Mouse (Mus musculus): ENCODE results near the gene Arid5a. TPM values are rescaled to one million over a fixed set of nuclear protein-coding genes. Genes with fewer than 3 reads are reported as not detected.
A peak's percentile ranks its signal among the peaks of the same experiment; 100 is the strongest.

Arid5a gene
- polyA plus RNA-seq, 1 experiment from 2014 or later, result 6.7 TPM

DNA sequence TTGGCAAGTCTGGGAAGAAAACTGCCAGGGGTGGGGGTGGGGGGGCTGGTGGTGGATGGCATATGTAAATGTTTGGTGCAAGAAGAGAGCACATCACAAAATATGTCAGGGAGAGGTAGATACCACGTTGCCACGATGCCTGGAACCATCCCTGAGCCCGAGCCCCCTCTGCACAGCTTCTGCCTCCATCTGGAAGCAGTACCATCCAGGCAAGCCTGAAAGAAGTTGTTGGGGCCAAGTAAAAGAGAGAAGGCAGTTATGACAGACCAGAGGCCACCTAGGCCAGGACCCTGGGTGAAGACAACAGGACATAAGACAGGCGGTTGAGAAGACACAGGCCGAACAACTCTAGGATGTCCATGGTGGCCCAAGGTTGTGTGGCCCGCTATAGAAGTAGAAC, 7.0 kb upstream of the Arid5a start:
- H3K9me3 ChIP-seq (ENCODE audit: control insufficient read depth, low read length), result no peaks in the 10 kb centered on the region
- H3K4me3 ChIP-seq (ENCODE audit: low read length), result no peak overlapping the region
- no peak overlapping the region for H3K27ac ChIP-seq (ENCODE audit: low read depth, low read length)
- H3K9ac ChIP-seq (ENCODE audit: low read depth, low read length), result no peak overlapping the region
- H3K4me2 ChIP-seq (ENCODE audit: low read length), result no peak overlapping the region
- 93% methylated on average over 6 of the region's 6 CpGs for WGBS
- no peak for ATAC-seq
- peaks cover 3% of the 10 kb centered on the region; the same call in 1 of the 2 replicates for H3K27me3 ChIP-seq (replicated peaks; ENCODE audit: control insufficient read depth, insufficient read depth, low read length)
- no peaks in the 10 kb centered on the region for H3K36me3 ChIP-seq (ENCODE audit: control insufficient read depth, insufficient read depth, low read length)
- H3K4me1 ChIP-seq (ENCODE audit: control insufficient read depth, insufficient read depth, low read depth, low read length), result peaks cover 6% of the 10 kb centered on the region

DNA sequence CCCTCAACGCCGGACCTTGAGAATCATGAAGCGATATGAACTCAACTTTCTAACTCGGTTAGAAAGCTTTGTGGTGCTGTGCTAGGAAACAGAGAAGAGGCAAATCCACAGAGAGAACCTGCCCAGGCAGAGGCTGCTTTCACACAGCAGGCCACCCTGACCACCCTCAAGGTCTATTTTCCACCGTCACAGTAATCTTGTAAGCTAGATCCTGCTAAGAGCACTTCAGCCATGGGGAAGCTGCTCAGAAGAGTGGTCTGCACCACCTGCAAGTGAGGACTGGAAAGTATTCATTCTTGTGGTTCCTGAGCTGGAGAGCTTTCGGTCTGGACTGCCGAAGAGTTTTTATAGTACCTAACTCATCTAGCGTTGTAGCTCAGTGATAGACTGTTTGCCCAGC, 5.3 kb upstream of the Arid5a start:
- no peak overlapping the region for H3K4me3 ChIP-seq (ENCODE audit: low read length)
- no peak for ATAC-seq
- peaks cover 6% of the 10 kb centered on the region for H3K4me1 ChIP-seq (ENCODE audit: control insufficient read depth, insufficient read depth, low read depth, low read length)
- H3K4me2 ChIP-seq (ENCODE audit: low read length), result no peak overlapping the region
- no peak overlapping the region for H3K9ac ChIP-seq (ENCODE audit: low read depth, low read length)
- no peaks in the 10 kb centered on the region for H3K9me3 ChIP-seq (ENCODE audit: control insufficient read depth, low read length)
- WGBS, result 80% methylated on average over 8 of the region's 8 CpGs
- H3K27me3 ChIP-seq (replicated peaks; ENCODE audit: control insufficient read depth, insufficient read depth, low read length), result peaks cover 3% of the 10 kb centered on the region; the same call in 1 of the 2 replicates
- no peaks in the 10 kb centered on the region for H3K36me3 ChIP-seq (ENCODE audit: control insufficient read depth, insufficient read depth, low read length)
- H3K27ac ChIP-seq (ENCODE audit: low read depth, low read length), result no peak overlapping the region

DNA sequence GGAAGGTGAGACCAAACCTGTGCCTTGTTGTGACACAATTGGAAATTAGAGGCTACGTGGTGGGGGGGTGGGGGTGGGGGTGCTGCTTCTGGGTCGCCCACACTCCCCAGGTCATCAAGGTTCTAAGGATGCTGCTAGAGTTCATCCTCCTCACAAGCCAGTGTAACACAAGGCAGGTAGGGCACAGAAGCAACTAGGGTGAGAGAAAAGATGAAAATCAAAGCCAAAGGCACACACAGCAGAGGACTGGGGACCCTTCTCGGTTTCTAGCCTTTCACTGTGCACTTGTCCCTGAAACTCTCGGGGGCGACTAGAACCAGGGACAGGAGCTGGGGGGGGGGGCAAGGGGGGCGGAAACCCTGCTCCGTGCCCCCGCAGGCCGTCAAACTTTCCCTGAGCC, 4.6 kb upstream of the Arid5a start:
- peak overlapping the region; percentile 65 for H3K9ac ChIP-seq (ENCODE audit: low read depth, low read length)
- H3K36me3 ChIP-seq (ENCODE audit: control insufficient read depth, insufficient read depth, low read length), result no peaks in the 10 kb centered on the region
- no peak for ATAC-seq
- peak overlapping the region; percentile 46 for H3K4me3 ChIP-seq (ENCODE audit: low read length)
- WGBS, result 24% methylated on average over 7 of the region's 9 CpGs
- H3K4me1 ChIP-seq (ENCODE audit: control insufficient read depth, insufficient read depth, low read depth, low read length), result peaks cover 6% of the 10 kb centered on the region
- H3K27me3 ChIP-seq (replicated peaks; ENCODE audit: control insufficient read depth, insufficient read depth, low read length), result peaks cover 2% of the 10 kb centered on the region; the same call in 1 of the 2 replicates
- H3K9me3 ChIP-seq (ENCODE audit: control insufficient read depth, low read length), result no peaks in the 10 kb centered on the region
- peak overlapping the region; percentile 93 for H3K4me2 ChIP-seq (ENCODE audit: low read length)
- H3K27ac ChIP-seq (ENCODE audit: low read depth, low read length), result no peak overlapping the region

DNA sequence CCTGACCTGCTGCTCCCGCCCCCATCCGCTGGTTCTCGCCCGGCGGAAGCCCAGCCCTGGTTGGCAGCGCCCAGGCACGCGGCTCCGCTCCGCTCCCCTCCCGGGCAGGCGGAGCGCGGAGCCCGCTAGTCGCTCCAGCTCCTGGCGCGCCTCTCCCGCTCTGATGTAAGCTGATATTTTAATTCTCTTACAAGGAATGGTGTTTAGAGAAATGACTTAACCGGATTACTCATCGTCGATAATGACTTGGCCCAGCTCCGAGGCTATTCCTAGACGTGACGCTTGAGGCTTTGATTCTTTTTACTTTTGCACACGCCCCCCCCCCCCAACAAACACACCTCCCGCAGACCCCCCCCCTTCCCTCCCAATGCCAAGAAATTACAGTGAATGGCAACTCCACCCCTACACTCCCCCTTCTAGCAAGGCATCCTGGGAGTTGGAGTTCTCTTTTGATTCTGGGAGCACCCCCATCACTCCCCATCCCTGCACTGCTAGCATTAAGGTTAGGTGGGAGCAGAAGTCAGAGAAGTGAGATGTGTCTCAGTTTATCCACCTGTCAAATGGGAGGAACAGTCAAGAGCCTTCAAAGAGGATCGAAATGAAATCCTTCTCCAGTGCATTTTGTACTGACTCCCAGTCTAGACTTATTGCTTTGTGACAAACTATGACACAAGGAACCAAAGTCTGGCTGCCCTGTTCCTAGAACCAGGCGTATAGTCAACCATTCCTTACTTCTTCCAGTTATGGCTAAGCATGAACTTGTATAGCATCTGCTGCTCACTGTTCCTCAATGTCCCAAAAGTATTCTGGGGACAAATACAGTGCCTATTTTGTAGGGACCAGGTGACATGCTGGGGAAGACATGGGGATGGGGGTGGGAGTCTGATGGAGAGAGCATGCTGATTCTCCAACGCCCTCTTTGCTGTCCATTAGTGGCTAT, 3.9 kb upstream of the Arid5a start:
- Histone ChIP-seq H3K27me3 (replicated peaks; ENCODE audit: control insufficient read depth, insufficient read depth, low read length) (no peaks in the 10 kb centered on the region), H3K4me1 (ENCODE audit: control insufficient read depth, insufficient read depth, low read depth, low read length) (peaks cover 12% of the 10 kb centered on the region), H3K36me3 (ENCODE audit: control insufficient read depth, insufficient read depth, low read length) (no peaks in the 10 kb centered on the region), H3K27ac (ENCODE audit: low read depth, low read length) (no peak overlapping the region), H3K9ac (ENCODE audit: low read depth, low read length) (peak overlapping the region; percentile 65), H3K9me3 (ENCODE audit: control insufficient read depth, low read length) (no peaks in the 10 kb centered on the region), H3K4me3 (ENCODE audit: low read length) (peak overlapping the region; percentile 46), H3K4me2 (ENCODE audit: low read length) (peak overlapping the region; percentile 93)
- peak; percentile 31 for ATAC-seq
- whole genome bisulfite sequencing, result 9% methylated on average over 30 of the region's 30 CpGs

DNA sequence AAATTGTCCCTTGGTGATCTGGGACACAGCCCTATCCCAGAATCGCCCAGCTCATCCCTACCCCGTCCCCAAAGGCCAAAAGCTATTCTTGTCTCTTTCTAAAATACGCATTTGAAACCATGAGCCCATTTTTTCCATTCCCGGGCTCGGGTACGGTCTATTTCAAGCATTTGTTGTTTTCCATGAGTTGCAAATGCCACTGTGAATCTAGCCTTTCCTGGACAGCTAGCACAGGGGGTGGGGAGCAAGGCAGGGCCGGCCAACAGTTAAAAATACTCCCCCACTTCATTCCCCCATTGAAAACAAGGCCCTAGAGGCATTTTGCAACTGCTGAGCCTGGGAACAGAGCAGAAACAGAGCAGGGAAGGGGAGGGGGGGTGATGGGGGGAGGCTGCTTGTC, 2.8 kb upstream of the Arid5a start:
- ATAC-seq, result no peak
- Histone ChIP-seq H3K4me2 (ENCODE audit: low read length) (no peak overlapping the region), H3K27ac (ENCODE audit: low read depth, low read length) (no peak overlapping the region), H3K36me3 (ENCODE audit: control insufficient read depth, insufficient read depth, low read length) (no peaks in the 10 kb centered on the region), H3K27me3 (replicated peaks; ENCODE audit: control insufficient read depth, insufficient read depth, low read length) (0 out of 2 replicates have a peak, but pooled peaks cover 2% of the 10 kb centered on the region), H3K4me3 (ENCODE audit: low read length) (no peak overlapping the region), H3K9ac (ENCODE audit: low read depth, low read length) (no peak overlapping the region), H3K4me1 (ENCODE audit: control insufficient read depth, insufficient read depth, low read depth, low read length) (peaks cover 18% of the 10 kb centered on the region), H3K9me3 (ENCODE audit: control insufficient read depth, low read length) (no peaks in the 10 kb centered on the region)
- WGBS, result 65% methylated on average over 7 of the region's 7 CpGs

DNA sequence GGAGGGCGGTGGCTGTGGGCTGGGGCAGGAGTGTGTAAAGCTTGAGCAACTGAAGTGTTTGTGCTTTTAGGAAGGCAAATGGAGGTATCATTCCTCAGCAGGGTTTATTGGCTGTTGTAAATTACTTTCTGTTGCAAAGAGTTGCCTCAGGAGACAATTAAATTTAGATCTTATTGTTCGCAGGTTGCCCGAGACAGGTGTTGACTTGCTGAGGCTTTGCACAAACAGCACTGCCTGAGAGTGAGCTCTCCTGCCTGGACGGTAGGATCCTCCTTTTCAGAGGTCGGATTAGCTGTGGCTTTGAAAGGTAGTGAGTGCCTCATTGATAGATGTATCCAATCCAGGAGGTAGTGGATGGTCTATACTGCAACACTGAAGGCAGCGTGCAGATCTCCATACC, 1.4 kb upstream of the Arid5a start:
- Histone ChIP-seq H3K4me2 (ENCODE audit: low read length) (no peak overlapping the region), H3K9ac (ENCODE audit: low read depth, low read length) (no peak overlapping the region), H3K36me3 (ENCODE audit: control insufficient read depth, insufficient read depth, low read length) (no peaks in the 10 kb centered on the region), H3K27me3 (replicated peaks; ENCODE audit: control insufficient read depth, insufficient read depth, low read length) (0 out of 2 replicates have a peak, but pooled peaks cover 2% of the 10 kb centered on the region), H3K27ac (ENCODE audit: low read depth, low read length) (no peak overlapping the region), H3K9me3 (ENCODE audit: control insufficient read depth, low read length) (no peaks in the 10 kb centered on the region), H3K4me1 (ENCODE audit: control insufficient read depth, insufficient read depth, low read depth, low read length) (peaks cover 18% of the 10 kb centered on the region), H3K4me3 (ENCODE audit: low read length) (no peak overlapping the region)
- ATAC-seq, result no peak
- WGBS, result 80% methylated on average over 6 of the region's 6 CpGs

DNA sequence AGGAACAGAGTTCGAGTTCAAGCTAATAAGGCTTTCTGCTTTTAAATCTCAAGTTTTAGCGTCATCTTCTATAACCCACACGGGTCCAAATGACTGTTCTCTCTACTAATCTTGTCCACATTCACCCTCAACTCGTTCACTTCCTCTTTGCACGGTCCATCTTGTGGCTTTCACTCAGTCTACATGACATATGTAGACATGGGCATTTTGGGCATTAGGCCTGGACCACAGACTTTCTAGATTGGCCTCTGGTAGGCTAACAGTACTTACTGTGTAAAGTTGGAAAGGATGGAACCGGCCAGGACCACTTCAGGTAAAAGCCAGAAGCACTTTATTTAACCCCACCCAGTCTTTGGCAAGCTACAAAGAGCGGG, 425 bp upstream of the Arid5a start:
- ATAC-seq, result no peak
- 69% methylated on average over 7 of the region's 7 CpGs for WGBS
- H3K9ac ChIP-seq (ENCODE audit: low read depth, low read length), result no peak overlapping the region

DNA sequence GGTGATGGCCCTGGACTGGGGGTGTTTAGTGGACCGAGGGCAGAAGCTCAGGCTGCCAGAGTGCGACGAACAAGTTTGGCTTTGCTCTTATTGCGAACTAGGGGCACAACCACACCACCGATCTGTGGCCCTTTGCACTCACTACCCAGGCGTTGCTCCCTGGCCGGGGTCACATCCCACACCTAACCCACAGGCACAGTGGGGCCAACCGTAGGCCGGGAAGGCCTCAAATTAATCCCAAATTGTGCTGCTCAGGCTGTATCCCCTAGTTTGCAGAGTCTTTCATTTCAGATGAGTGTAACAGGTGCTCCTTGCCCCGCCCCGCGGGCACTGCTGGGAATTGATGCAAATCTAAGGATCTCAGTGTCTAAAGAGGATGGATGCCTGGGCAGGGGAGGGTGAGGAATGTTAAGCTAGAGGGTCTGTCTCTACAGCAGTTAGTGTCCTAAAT, 943 bp downstream of the Arid5a start:
- peaks cover 12% of the 10 kb centered on the region for H3K4me1 ChIP-seq (ENCODE audit: control insufficient read depth, insufficient read depth, low read depth, low read length)
- no peaks in the 10 kb centered on the region for H3K36me3 ChIP-seq (ENCODE audit: control insufficient read depth, insufficient read depth, low read length)
- H3K27me3 ChIP-seq (replicated peaks; ENCODE audit: control insufficient read depth, insufficient read depth, low read length), result 0 out of 2 replicates have a peak, but pooled peaks cover 2% of the 10 kb centered on the region
- peak overlapping the region; percentile 74 for H3K4me2 ChIP-seq (ENCODE audit: low read length)
- WGBS, result 6% methylated on average over 12 of the region's 12 CpGs
- peak overlapping the region; percentile 71; the same call in 1 of the 2 replicates for H3K9ac ChIP-seq (ENCODE audit: low read depth, low read length)
- H3K9me3 ChIP-seq (ENCODE audit: control insufficient read depth, low read length), result no peaks in the 10 kb centered on the region
- no peak for ATAC-seq
- peak overlapping the region; percentile 68 for H3K4me3 ChIP-seq (ENCODE audit: low read length)
- H3K27ac ChIP-seq (ENCODE audit: low read depth, low read length), result no peak overlapping the region

More for the DNA sequence above, 425 bp upstream of the Arid5a start:
- H3K27ac ChIP-seq (ENCODE audit: low read depth, low read length), result no peak overlapping the region
- H3K36me3 ChIP-seq (ENCODE audit: control insufficient read depth, insufficient read depth, low read length), result no peaks in the 10 kb centered on the region
- H3K9me3 ChIP-seq (ENCODE audit: control insufficient read depth, low read length), result no peaks in the 10 kb centered on the region
- no peak overlapping the region for H3K4me2 ChIP-seq (ENCODE audit: low read length)
- 0 out of 2 replicates have a peak, but pooled peaks cover 2% of the 10 kb centered on the region for H3K27me3 ChIP-seq (replicated peaks; ENCODE audit: control insufficient read depth, insufficient read depth, low read length)
- H3K4me3 ChIP-seq (ENCODE audit: low read length), result no peak overlapping the region
- H3K4me1 ChIP-seq (ENCODE audit: control insufficient read depth, insufficient read depth, low read depth, low read length), result peaks cover 18% of the 10 kb centered on the region

DNA sequence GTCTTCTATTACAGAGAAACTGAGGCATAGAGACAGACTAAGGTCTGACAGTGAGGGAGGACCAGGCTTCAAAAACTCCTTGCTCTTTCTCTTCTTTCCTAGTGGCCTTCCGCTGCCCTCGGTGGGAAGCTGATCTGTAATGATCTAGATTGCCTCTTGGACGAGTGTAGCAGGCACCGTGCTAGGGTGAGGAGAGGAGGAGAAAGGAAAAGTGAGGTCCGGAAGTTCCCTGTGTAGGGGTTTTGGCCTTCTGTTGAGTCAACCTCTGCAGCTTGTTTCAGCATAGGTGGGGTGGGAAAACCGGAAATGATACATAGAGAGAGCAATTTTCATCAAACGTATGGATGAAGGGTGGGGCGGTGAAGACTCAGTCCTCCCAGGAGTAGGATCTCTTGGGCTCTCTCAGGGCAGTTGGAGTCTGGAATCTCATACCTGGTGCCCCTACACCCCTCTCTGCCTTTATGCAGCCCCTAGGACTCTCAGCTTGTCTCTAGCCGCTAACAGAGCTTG, 1.5 kb downstream of the Arid5a start:
- Histone ChIP-seq H3K27ac (ENCODE audit: low read depth, low read length) (no peak overlapping the region; the same call in 1 of the 2 replicates), H3K27me3 (replicated peaks; ENCODE audit: control insufficient read depth, insufficient read depth, low read length) (0 out of 2 replicates have a peak, but pooled peaks cover 2% of the 10 kb centered on the region), H3K4me1 (ENCODE audit: control insufficient read depth, insufficient read depth, low read depth, low read length) (peaks cover 12% of the 10 kb centered on the region), H3K36me3 (ENCODE audit: control insufficient read depth, insufficient read depth, low read length) (no peaks in the 10 kb centered on the region), H3K4me3 (ENCODE audit: low read length) (peak overlapping the region; percentile 68; the same call in 1 of the 2 replicates), H3K9ac (ENCODE audit: low read depth, low read length) (no peak overlapping the region), H3K4me2 (ENCODE audit: low read length) (peak overlapping the region; percentile 74), H3K9me3 (ENCODE audit: control insufficient read depth, low read length) (no peaks in the 10 kb centered on the region)
- ATAC-seq, result no peak
- WGBS, result 60% methylated on average over 9 of the region's 9 CpGs

Measured in hindbrain, embryonic 16.5 days (tissue).